Mouse (Mus musculus) C2C12 (cell line): ENCODE data around the gene Pln. TPM values are rescaled to one million over a fixed set of nuclear protein-coding genes. Genes with fewer than 3 reads are reported as not detected.

Experiments
- H3K27me3 ChIP-seq: one replicate; pipeline ENCODE4 v1.6.1; 2011; ENCODE audit not compliant: control insufficient read depth, insufficient read depth, insufficient read length
- H3K36me3 ChIP-seq: one replicate; pipeline ENCODE4 v1.6.1; 2011; ENCODE audit not compliant: control insufficient read depth, insufficient read depth
- H3K4me3 ChIP-seq: one replicate; pipeline ENCODE4 v1.5.1; 2011; ENCODE audit warnings: mild to moderate bottlenecking, control low read depth; ENCODE audit not compliant: poor library complexity, insufficient read depth, severe bottlenecking
- H3K79me2 ChIP-seq: one replicate; pipeline ENCODE4 v1.6.1; 2011; ENCODE audit not compliant: control insufficient read depth, insufficient read depth
- H3K79me3 ChIP-seq: one replicate; pipeline ENCODE4 v1.6.1; 2011; ENCODE audit warnings: low read depth, control low read depth
- H3ac ChIP-seq: one replicate; pipeline ENCODE3; 2011; ENCODE audit warnings: low read depth; ENCODE audit not compliant: control insufficient read depth, insufficient read length
- CEBPB ChIP-seq: IDR thresholded peaks from one replicate; pipeline ENCODE4 v1.6.1; 2011; ENCODE audit warnings: low read depth, mild to moderate bottlenecking, control low read depth, moderate library complexity
- CTCF ChIP-seq: IDR thresholded peaks from one replicate; pipeline ENCODE4 v1.5.1; 2011; ENCODE audit not compliant: control insufficient read depth, insufficient read depth, insufficient read length
- FOSL1 ChIP-seq: IDR thresholded peaks from one replicate; pipeline ENCODE4 v1.8.0; 2011; ENCODE audit warnings: mild to moderate bottlenecking, low read length; ENCODE audit not compliant: poor library complexity, insufficient read depth, severe bottlenecking
- MAX ChIP-seq: IDR thresholded peaks from one replicate; pipeline ENCODE4 v1.6.1; 2011; ENCODE audit warnings: mild to moderate bottlenecking, control low read depth
- MYOD1 ChIP-seq: IDR thresholded peaks from one replicate; pipeline ENCODE4 v1.6.1; 2011; ENCODE audit warnings: low read depth; ENCODE audit not compliant: control insufficient read depth, insufficient read length
- MYOG ChIP-seq: IDR thresholded peaks from one replicate; pipeline ENCODE4 v1.6.1; 2011; ENCODE audit not compliant: control insufficient read depth, insufficient read length; ENCODE audit errors: extremely low read depth
- USF1 ChIP-seq: IDR thresholded peaks from one replicate; pipeline ENCODE4 v1.6.1; 2011; ENCODE audit warnings: low read depth, mild to moderate bottlenecking, control low read depth, moderate library complexity
- polyA plus RNA-seq: library from polyadenylated mRNA; unstranded; fragments of >200 nt; fragmentation: generic; extraction: Trizol; gene quantifications from one replicate; pipeline ENCODE4 v1.2.1, GENCODE M21; 2012; ENCODE audit warnings: missing spikeins

Gene Pln
- polyA plus RNA-seq, 1 experiment = 0.04 TPM

DNA sequence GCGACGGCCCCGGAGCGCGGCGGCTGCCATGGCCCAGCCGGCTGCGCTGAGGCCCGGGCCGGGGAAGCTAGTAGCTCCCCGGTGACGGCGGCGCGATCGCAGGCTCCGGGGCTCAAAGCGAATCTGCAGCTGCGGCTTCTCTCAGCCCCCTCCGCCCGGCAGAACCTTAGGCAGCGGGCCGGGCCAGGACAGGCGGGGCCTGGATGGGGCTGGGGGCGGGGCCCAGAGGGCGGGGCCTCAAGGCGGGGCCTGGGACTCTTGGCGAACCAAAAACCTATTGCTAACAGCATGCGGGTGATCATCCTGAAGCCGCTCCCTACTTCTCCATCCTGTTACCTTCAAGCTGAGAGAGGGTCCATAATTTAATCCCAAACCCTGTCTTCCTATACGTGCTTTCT is 42.2 kb downstream of the Pln start, which contains the start of gene Cep85l:
Gene Cep85l (minus strand): TSS at position 239 of the 398 bp plus-strand sequence.
- no peaks in the 10 kb centered on the region for H3K27me3 ChIP-seq
- no peak for TF ChIP-seq USF1
- peaks cover 2% of the 10 kb centered on the region for H3K79me3 ChIP-seq
- peak within 1 kb of the TSS; percentile 60 for H3K4me3 ChIP-seq
- peaks cover 13% of the 10 kb centered on the region for H3K79me2 ChIP-seq
- peak within 1 kb of the TSS; percentile 96 for H3ac ChIP-seq
- no peaks in the 10 kb centered on the region for H3K36me3 ChIP-seq

DNA sequence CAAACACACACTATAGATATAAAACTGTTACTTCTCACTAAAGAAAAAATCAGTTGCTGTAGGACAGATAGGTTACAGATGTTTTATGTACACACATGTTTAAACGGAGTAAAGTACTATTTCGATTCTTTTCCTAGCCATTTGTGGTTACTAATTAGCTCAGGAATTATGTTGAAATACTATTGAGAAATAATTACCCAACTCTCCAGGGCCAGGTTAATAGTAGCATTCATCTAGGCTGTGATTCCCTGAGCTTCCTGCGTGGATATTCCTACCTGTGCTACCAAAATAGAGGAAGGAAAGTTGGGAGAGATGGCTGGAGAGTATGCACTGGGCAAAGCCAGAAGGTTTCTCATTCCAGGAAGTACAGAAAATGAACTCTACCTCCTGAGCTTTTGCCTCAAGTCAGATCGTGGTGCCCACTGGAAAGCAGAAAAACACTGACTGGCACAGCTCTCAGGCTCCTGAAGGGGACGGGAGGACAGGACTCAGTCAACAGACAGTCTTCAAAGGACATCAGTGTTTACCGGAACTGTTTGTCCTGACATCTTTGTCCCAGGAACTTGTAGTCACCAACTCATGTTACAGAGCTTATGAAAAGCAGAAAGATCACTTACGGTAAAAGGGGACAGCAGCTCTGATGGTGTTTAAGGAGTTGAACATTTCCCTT is 45.4 kb downstream of the Pln start:
- H3K79me3 ChIP-seq = peaks cover 2% of the 10 kb centered on the region
- H3ac ChIP-seq = no peak overlapping the region
- no peaks in the 10 kb centered on the region for H3K27me3 ChIP-seq
- H3K36me3 ChIP-seq = no peaks in the 10 kb centered on the region
- no peak for TF ChIP-seq CEBPB
- no peak for TF ChIP-seq MAX
- no peak overlapping the region for H3K4me3 ChIP-seq
- H3K79me2 ChIP-seq = peaks cover 13% of the 10 kb centered on the region

DNA sequence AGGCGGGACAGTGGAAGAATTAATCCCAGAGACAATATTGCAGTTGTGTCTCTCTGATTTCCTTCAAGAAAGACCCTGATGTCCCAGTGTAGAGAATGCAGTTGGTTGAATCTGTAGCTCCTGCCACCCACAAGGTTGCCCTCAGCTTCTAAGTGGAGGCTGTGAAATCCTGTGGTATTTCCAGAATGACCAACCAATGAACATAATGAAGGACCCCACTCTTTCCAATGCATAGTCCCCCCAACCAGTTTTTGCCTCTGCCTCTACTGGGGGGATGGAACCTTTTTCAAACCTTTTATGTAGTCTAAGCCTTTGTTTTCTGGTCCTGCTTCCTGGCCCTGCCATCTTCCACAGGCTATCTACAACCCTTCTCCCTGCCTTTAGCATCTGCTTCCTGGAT is 47.4 kb downstream of the Pln start:
- Histone ChIP-seq H3K27me3 (no peaks in the 10 kb centered on the region), H3ac (no peak overlapping the region), H3K79me2 (no peaks in the 10 kb centered on the region), H3K4me3 (no peak overlapping the region), H3K79me3 (no peaks in the 10 kb centered on the region), H3K36me3 (no peaks in the 10 kb centered on the region)
- TF ChIP-seq MYOD1 (no peak), MYOG (no peak), MAX (no peak), USF1 (no peak)

DNA sequence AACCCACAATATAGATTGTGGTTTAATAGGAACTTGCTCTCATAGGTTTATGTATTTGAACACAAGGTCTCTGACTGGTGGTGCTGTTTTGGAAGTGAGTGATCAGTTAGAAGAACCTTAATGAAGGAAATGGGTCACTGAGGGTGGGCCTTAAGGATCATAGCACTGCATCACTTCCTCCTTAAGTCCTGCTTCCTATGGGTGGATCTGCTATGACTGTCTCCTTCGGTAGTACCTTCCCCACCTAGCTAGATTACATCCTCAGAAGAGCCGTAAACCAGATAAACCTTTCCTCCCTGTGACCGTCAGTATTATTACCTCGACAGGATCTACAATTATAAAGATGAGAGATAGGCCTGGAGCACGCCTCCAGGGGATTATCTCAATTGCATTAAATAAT is 48.0 kb downstream of the Pln start:
- H3K4me3 ChIP-seq = no peak overlapping the region
- TF ChIP-seq CTCF (no peak), CEBPB (no peak), USF1 (no peak), FOSL1 (no peak), MYOD1 (no peak), MYOG (no peak), MAX (no peak)
- H3K36me3 ChIP-seq = no peaks in the 10 kb centered on the region
- no peaks in the 10 kb centered on the region for H3K27me3 ChIP-seq
- H3K79me3 ChIP-seq = no peaks in the 10 kb centered on the region
- H3ac ChIP-seq = no peak overlapping the region
- no peaks in the 10 kb centered on the region for H3K79me2 ChIP-seq

DNA sequence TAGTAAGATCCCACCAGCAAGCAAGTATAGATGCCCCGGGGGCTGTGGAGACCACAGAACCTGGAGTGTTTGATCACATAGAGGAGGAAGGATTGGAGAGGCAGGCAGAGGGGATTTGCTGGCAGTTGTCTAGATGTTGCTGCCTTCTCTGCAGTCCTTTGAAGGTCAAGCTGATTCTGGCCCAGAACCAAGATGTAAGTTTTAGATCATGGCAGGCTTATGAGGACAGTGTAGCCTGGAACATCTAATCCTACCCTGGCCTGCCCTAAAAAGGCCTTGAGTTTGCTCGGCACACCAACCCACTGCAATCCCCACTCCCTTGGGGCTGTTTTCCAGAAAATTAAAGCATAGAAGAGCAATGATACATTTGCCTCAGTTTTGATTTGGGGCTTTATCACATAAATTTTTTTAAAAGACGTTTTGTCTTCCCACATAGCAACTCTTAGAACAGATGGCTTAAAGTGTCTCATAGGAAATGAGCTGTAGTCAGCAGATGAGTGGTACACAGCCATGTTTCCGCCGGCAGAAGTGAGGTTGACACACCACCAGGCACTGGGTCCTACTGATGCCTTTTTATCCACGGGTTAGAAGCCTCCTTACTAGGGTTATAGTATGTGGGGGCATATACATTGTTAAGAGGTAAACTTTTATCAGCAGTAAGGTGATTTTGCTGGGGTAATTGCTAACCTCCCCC is 50.9 kb downstream of the Pln start:
- H3K4me3 ChIP-seq = no peak overlapping the region
- H3K36me3 ChIP-seq = no peaks in the 10 kb centered on the region
- TF ChIP-seq CTCF (no peak), MYOD1 (no peak), FOSL1 (no peak), USF1 (no peak), MAX (no peak), MYOG (no peak), CEBPB (no peak)
- H3K79me3 ChIP-seq = no peaks in the 10 kb centered on the region
- H3ac ChIP-seq = no peak overlapping the region
- H3K79me2 ChIP-seq = no peaks in the 10 kb centered on the region
- no peaks in the 10 kb centered on the region for H3K27me3 ChIP-seq

DNA sequence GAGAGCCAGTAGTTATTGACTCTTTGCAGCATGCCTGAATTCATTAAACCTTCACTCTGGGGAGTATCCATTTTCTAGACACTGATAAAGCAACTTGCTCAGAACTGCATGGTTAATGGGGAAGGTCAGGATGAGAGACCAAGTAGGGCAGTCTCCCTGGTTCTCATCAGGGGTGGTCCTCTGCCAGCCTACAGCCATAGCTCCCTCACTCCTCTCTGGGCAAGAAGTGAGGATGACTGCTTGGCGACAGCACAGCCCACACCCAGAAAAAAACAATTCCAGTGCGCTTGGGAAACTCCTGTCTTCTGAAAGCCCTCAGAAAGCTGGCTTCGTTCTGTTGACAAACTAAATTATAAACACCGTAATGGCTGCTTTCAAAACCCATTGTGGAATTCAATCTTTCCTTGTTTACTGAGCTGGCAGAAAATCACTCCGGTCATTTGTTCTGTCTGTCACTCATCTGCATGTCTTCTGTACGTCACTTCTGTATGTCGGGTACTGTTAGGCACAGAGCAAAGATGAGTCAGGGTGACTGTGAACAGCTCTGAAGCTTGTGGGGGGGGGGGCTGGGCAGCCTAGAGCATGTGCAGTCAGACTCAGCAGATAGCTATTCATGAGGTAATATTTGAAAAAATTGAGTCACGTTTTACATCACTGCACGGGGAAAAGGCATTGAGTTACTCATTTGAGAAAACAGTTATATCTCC is 57.6 kb downstream of the Pln start:
- TF ChIP-seq CEBPB = no peak
- peak; percentile 58 for TF ChIP-seq FOSL1
- no peak for TF ChIP-seq MAX
- H3K79me3 ChIP-seq = no peaks in the 10 kb centered on the region
- no peaks in the 10 kb centered on the region for H3K79me2 ChIP-seq
- H3K4me3 ChIP-seq = no peak overlapping the region
- H3K27me3 ChIP-seq = no peaks in the 10 kb centered on the region
- no peaks in the 10 kb centered on the region for H3K36me3 ChIP-seq
- no peak overlapping the region for H3ac ChIP-seq

Other genes starting within 250 kb of the Pln start
- gene Cep85l, start 42.3 kb downstream of the Pln start, polyA plus RNA-seq = 0.32 TPM